10 mouse cellular contexts compared by ENCODE assay signal in the genomic region with DNA sequence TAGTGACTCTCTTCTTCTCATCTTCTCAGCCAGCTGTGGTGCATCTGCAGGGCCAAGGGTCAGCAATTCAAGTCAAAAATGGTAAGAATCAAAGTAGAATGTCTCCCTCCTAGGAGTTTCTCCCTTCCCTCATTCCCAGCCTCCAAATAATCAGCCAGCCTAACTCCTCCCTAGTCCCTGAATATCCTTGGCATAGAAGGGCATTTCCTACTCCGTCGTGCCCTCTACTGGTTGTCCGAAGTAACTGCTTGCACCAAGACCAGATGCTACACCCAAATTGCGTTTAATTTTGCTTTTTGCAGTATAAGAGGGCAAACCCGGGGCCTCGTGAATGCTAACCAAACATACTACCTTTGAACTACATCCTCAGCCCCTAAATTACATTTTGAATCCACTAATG. TPM values are rescaled to one million over a fixed set of nuclear protein-coding genes. Genes with fewer than 3 reads are reported as not detected.
DNase-seq lines count a peak whose midpoint lies in the region; ATAC-seq and TF ChIP-seq lines count a peak whose summit lies in the region.
"Had no signal": no experiment of that assay in that cellular context is flagged by ENCODE, and none has a peak within 500 bp of the region (broad histone marks: within the 10 kb centered on the region; RNA-seq: fewer than 3 reads in every experiment).

No protein-coding gene starts in this region.

- H3K27ac ChIP-seq in heart, embryonic 10.5 days, result no peak overlapping the region
- H3K27ac ChIP-seq in spleen, adult 2 months (ENCODE audit: insufficient read depth, low read length), result no peak overlapping the region
- H3K27ac ChIP-seq in hindbrain, postnatal 0 days, result no peak overlapping the region

- peaks cover 7% of the 10 kb centered on the region; the same call in 1 of the 2 replicates for H3K27me3 ChIP-seq in heart, embryonic 10.5 days (ENCODE audit: insufficient read depth, poor library complexity, severe bottlenecking)
- no peaks in the 10 kb centered on the region; the same call in 1 of the 2 replicates for H3K27me3 ChIP-seq in spleen, adult 2 months (ENCODE audit: control insufficient read depth, insufficient read depth, low read length)
- no peaks in the 10 kb centered on the region; the same call in 1 of the 2 replicates for H3K27me3 ChIP-seq in hindbrain, postnatal 0 days (ENCODE audit: insufficient read depth, low read length)

- peak; percentile 40; the same call in 1 of the 2 replicates for ATAC-seq in hindbrain, postnatal 0 days
- peak; percentile 84 for ATAC-seq in megakaryocyte progenitor cell, adult 5-6 weeks (replicated peaks; ENCODE audit: poor library complexity)

- 31% methylated on average over 6 of the region's 6 CpGs for WGBS in heart, embryonic 10.5 days
- WGBS in spleen, adult 2 months, result 32% methylated on average over 6 of the region's 6 CpGs
- WGBS in hindbrain, postnatal 0 days, result 33% methylated on average over 6 of the region's 6 CpGs

- H3K4me1 ChIP-seq in heart, embryonic 10.5 days, result no peaks in the 10 kb centered on the region
- H3K4me1 ChIP-seq in spleen, adult 2 months (ENCODE audit: control insufficient read depth, insufficient read depth, insufficient read length), result no peaks in the 10 kb centered on the region
- H3K4me1 ChIP-seq in hindbrain, postnatal 0 days (ENCODE audit: insufficient read depth, low read length), result no peaks in the 10 kb centered on the region

- H3K9me3 ChIP-seq in heart, embryonic 10.5 days, result no peaks in the 10 kb centered on the region
- no peaks in the 10 kb centered on the region for H3K9me3 ChIP-seq in hindbrain, postnatal 0 days (ENCODE audit: low read length)

- no peak overlapping the region for H3K4me3 ChIP-seq in heart, embryonic 10.5 days
- H3K4me3 ChIP-seq in spleen, adult 2 months (ENCODE audit: extremely low read depth, insufficient read depth, insufficient read length), result no peak overlapping the region
- no peak overlapping the region for H3K4me3 ChIP-seq in hindbrain, postnatal 0 days (ENCODE audit: low read length)

- H3K36me3 ChIP-seq in heart, embryonic 10.5 days, result no peaks in the 10 kb centered on the region
- H3K36me3 ChIP-seq in spleen, adult 2 months (ENCODE audit: control insufficient read depth, insufficient read depth, low read length), result no peaks in the 10 kb centered on the region
- no peaks in the 10 kb centered on the region for H3K36me3 ChIP-seq in hindbrain, postnatal 0 days (ENCODE audit: insufficient read depth, low read length)

- DNase-seq in heart, adult 18-20 months, result peak; percentile 9 to 40
- no peak for DNase-seq in heart, embryonic 10.5 days (ENCODE audit: low spot score)
- no peak for DNase-seq in spleen, adult 2 months (ENCODE audit: low read depth in 1 of 2, low spot score in 2 of 2)
- no peak for DNase-seq in spleen, postnatal 14 days (ENCODE audit: low spot score in 2 of 2)
- peak; percentile 59 to 69 for DNase-seq in cerebellum, postnatal 14 days
- peak; percentile 66 for DNase-seq in hindbrain, postnatal 0 days (ENCODE audit: low spot score)
- no peak for DNase-seq in spleen, adult 12 weeks (ENCODE audit: low spot score)

- peak; percentile 0; the same call in 1 of the 2 replicates for TF ChIP-seq CTCF in spleen, adult 2 months (IDR thresholded peaks at IDR 0.05; ENCODE audit: extremely low read depth, insufficient read depth, insufficient read length, insufficient replicate concordance)
- TF ChIP-seq CTCF in hindbrain, postnatal 0 days (IDR thresholded peaks at IDR 0.05; ENCODE audit: low read depth), result peak; percentile 73

- TF ChIP-seq POLR2A in spleen, adult 2 months (IDR thresholded peaks at IDR 0.05; ENCODE audit: low read depth, low read length), result no peak

- H3K9ac ChIP-seq in hindbrain, postnatal 0 days (replicated peaks; ENCODE audit: low read length), result no peak overlapping the region

- H3K4me2 ChIP-seq in hindbrain, postnatal 0 days (ENCODE audit: low read depth, low read length), result no peak overlapping the region

RNA-seq across cellular contexts. Expression of gene Otud6a, which starts 36.5 kb away (rescaled TPM):
- total RNA-seq in heart, adult 18-20 months (2021), result not detected
- polyA plus RNA-seq in heart, embryonic 10.5 days (2016; fragmentation: Nextera tagmentation; extraction: Ambion mirVana), result not detected in 2 replicates
- not detected in 2 replicates for polyA plus RNA-seq in spleen, adult 2 months (2012; rRNA removed)
- not detected in 2 replicates for total RNA-seq in hindbrain, postnatal 0 days (2014; rRNA removed)
- not detected in 2 replicates for polyA plus RNA-seq in hindbrain, postnatal 0 days (2015; fragmentation: Nextera tagmentation; extraction: Ambion mirVana)
- not detected in 2 replicates for total RNA-seq in megakaryocyte progenitor cell, adult 5-6 weeks (2015)
- not detected in 2 replicates for total RNA-seq in megakaryocyte progenitor cell, adult 5-6 weeks (2017)
- total RNA-seq: adrenal gland, postnatal 4 days had no signal
- polyA plus RNA-seq: large intestine, adult 2 months had no signal

RNA-seq across cellular contexts. Expression of gene Awat2, which starts 50.2 kb away (rescaled TPM):
- under 1 TPM in 1 of 2 experiments, not detected in 1; 0.13 TPM for total RNA-seq in heart, adult 18-20 months (2021)
- 0.52 and 0.62 TPM in 2 replicates for polyA plus RNA-seq in heart, embryonic 10.5 days (2016; fragmentation: Nextera tagmentation; extraction: Ambion mirVana)
- 0.20 and 0.26 TPM in 2 replicates for polyA plus RNA-seq in spleen, adult 2 months (2012; rRNA removed)
- 0.26 and 0.36 TPM in 2 replicates for total RNA-seq in hindbrain, postnatal 0 days (2014; rRNA removed)
- polyA plus RNA-seq in hindbrain, postnatal 0 days (2015; fragmentation: Nextera tagmentation; extraction: Ambion mirVana), result 0.09 and 0.15 TPM in 2 replicates
- total RNA-seq in megakaryocyte progenitor cell, adult 5-6 weeks (2015), result 1.2 and 1.9 TPM in 2 replicates
- total RNA-seq in megakaryocyte progenitor cell, adult 5-6 weeks (2017), result 0.71 and 0.84 TPM in 2 replicates

Comparison
In these comparisons a context has a peak if more than half of its experiments do, and no peak if none do; other contexts are left out.
1. DNase-seq: peak in heart, adult 18-20 months (2 of 2), cerebellum, postnatal 14 days (2 of 2) and hindbrain, postnatal 0 days (single experiment); none in heart, embryonic 10.5 days (single experiment), spleen, adult 2 months (0 of 2), spleen, postnatal 14 days (0 of 2) and spleen, adult 12 weeks (single experiment).